In genomic region chr2:129606899-129607298, GRCm38 (mm10) we compare ENCODE assay signal across 30 mouse cellular contexts. TPM values are rescaled to one million over a fixed set of nuclear protein-coding genes. Genes with fewer than 3 reads are reported as not detected.
DNase-seq lines count a peak whose midpoint lies in the region; ATAC-seq and TF ChIP-seq lines count a peak whose summit lies in the region.
"Had no signal": no experiment of that assay in that cellular context is flagged by ENCODE, and none has a peak within 500 bp of the region (broad histone marks: within the 10 kb centered on the region; RNA-seq: fewer than 3 reads in every experiment).

No protein-coding gene starts in this region.

- no peak overlapping the region for H3K4me3 ChIP-seq in cerebellum, adult 2 months (replicated peaks; ENCODE audit: insufficient read depth, low read depth, low read length)
- no peak overlapping the region for H3K4me3 ChIP-seq in midbrain, embryonic 15.5 days
- H3K4me3 ChIP-seq in midbrain, embryonic 13.5 days (replicated peaks): no peak overlapping the region
- H3K4me3 ChIP-seq in heart, embryonic 10.5 days: no peak overlapping the region
- H3K4me3 ChIP-seq: embryonic facial prominence, embryonic 13.5 days; erythroblast, embryonic 14.5 days; gastrocnemius, adult 2 months; heart, embryonic 15.5 days; hindbrain, embryonic 12.5 days; limb, embryonic 12.5 days; liver, embryonic 15.5 days; lung, embryonic 15.5 days; megakaryocyte, embryonic 14.5 days had no signal

- 0 out of 2 replicates have a peak, but pooled peaks have one; percentile 25 for ATAC-seq in midbrain, embryonic 15.5 days (replicated peaks)
- no peak for ATAC-seq in midbrain, embryonic 13.5 days
- ATAC-seq: intestine, embryonic 16.5 days had no signal

- H3K4me2 ChIP-seq in midbrain, embryonic 15.5 days: no peak overlapping the region
- no peak overlapping the region for H3K4me2 ChIP-seq in midbrain, embryonic 13.5 days (replicated peaks)
- H3K4me2 ChIP-seq: embryonic facial prominence, embryonic 13.5 days; heart, embryonic 15.5 days; hindbrain, embryonic 12.5 days; limb, embryonic 12.5 days; liver, embryonic 15.5 days; lung, embryonic 15.5 days had no signal

- no peak for DNase-seq in cerebellum, adult 2 months
- no peak for DNase-seq in cerebellum, adult 9-10 months
- DNase-seq in heart, adult 11 months: peak; percentile 89
- no peak for DNase-seq in heart, postnatal 14 days
- DNase-seq in gastrocnemius, adult 8-10 months (ENCODE audit: low spot score in 2 of 2): no peak
- DNase-seq in heart, embryonic 10.5 days (ENCODE audit: low spot score): no peak
- DNase-seq: adrenal gland, adult 8-10 months; cerebellum, adult 9-11 months; embryo, embryonic 11 days; gastrocnemius, adult 2 months; kidney, adult 8-10 months; kidney, postnatal 4 days; layer of hippocampus, adult 9-11 months; lung, postnatal 36 days; right cerebral cortex, postnatal 4 days; thymus, adult 2 months; thymus, postnatal 36 days had no signal

- intact Hi-C loops in heart, postnatal 14 days (cut with DNase I): no loop called here

- TF ChIP-seq CTCF in cerebellum, adult 2 months (IDR thresholded peaks at IDR 0.05; ENCODE audit: borderline replicate concordance, insufficient read depth, low read depth, low read length): no peak

- peaks cover 5% of the 10 kb centered on the region for H3K36me3 ChIP-seq in midbrain, embryonic 15.5 days (replicated peaks)
- H3K36me3 ChIP-seq in midbrain, embryonic 13.5 days: peaks cover 18% of the 10 kb centered on the region
- peaks cover 23% of the 10 kb centered on the region for H3K36me3 ChIP-seq in heart, embryonic 10.5 days
- H3K36me3 ChIP-seq: lung, embryonic 15.5 days had no signal

- H3K9ac ChIP-seq in midbrain, embryonic 15.5 days: no peak overlapping the region
- H3K9ac ChIP-seq in midbrain, embryonic 13.5 days (replicated peaks): no peak overlapping the region
- H3K9ac ChIP-seq: embryonic facial prominence, embryonic 13.5 days; heart, embryonic 15.5 days; hindbrain, embryonic 12.5 days; limb, embryonic 12.5 days; liver, embryonic 15.5 days; lung, embryonic 15.5 days had no signal

- H3K27ac ChIP-seq in cerebellum, adult 2 months (ENCODE audit: insufficient read depth, low read length): 0 out of 2 replicates have a peak overlapping the region, but pooled peaks have one; percentile 19
- H3K27ac ChIP-seq in midbrain, embryonic 15.5 days: no peak overlapping the region
- no peak overlapping the region for H3K27ac ChIP-seq in midbrain, embryonic 13.5 days
- no peak overlapping the region for H3K27ac ChIP-seq in heart, embryonic 10.5 days
- H3K27ac ChIP-seq: embryonic facial prominence, embryonic 13.5 days; gastrocnemius, adult 2 months; heart, embryonic 15.5 days; hindbrain, embryonic 12.5 days; kidney, postnatal 0 days; limb, embryonic 12.5 days; liver, embryonic 15.5 days; lung, embryonic 15.5 days had no signal

- 53% methylated on average over 2 of the region's 2 CpGs for WGBS in cerebellum, adult 2 months
- 59% methylated on average over 2 of the region's 2 CpGs for WGBS in midbrain, embryonic 15.5 days
- WGBS in midbrain, embryonic 13.5 days: 77% methylated on average over 2 of the region's 2 CpGs
- WGBS in heart, embryonic 10.5 days: 89% methylated on average over 2 of the region's 2 CpGs

- H3K27me3 ChIP-seq in cerebellum, adult 2 months (ENCODE audit: control insufficient read depth, insufficient read depth, low read length): no peaks in the 10 kb centered on the region
- H3K27me3 ChIP-seq in midbrain, embryonic 15.5 days (replicated peaks): no peaks in the 10 kb centered on the region
- H3K27me3 ChIP-seq in midbrain, embryonic 13.5 days: no peaks in the 10 kb centered on the region
- no peaks in the 10 kb centered on the region for H3K27me3 ChIP-seq in heart, embryonic 10.5 days (ENCODE audit: insufficient read depth, poor library complexity, severe bottlenecking)
- H3K27me3 ChIP-seq: CH12.LX; embryonic facial prominence, embryonic 13.5 days; heart, embryonic 15.5 days; hindbrain, embryonic 12.5 days; limb, embryonic 12.5 days; liver, embryonic 15.5 days; lung, embryonic 15.5 days had no signal

- peaks cover 52% of the 10 kb centered on the region for H3K4me1 ChIP-seq in cerebellum, adult 2 months (ENCODE audit: control insufficient read depth, insufficient read depth, low read length)
- H3K4me1 ChIP-seq in midbrain, embryonic 15.5 days: peaks cover 13% of the 10 kb centered on the region
- H3K4me1 ChIP-seq in midbrain, embryonic 13.5 days (replicated peaks): peaks cover 17% of the 10 kb centered on the region
- H3K4me1 ChIP-seq in heart, embryonic 10.5 days: peaks cover 32% of the 10 kb centered on the region
- H3K4me1 ChIP-seq: liver, embryonic 15.5 days; lung, embryonic 15.5 days had no signal

- no peak for TF ChIP-seq POLR2A in cerebellum, adult 2 months (IDR thresholded peaks at IDR 0.05; ENCODE audit: borderline replicate concordance, insufficient read depth, low read length)

- no peaks in the 10 kb centered on the region for H3K9me3 ChIP-seq in midbrain, embryonic 15.5 days
- H3K9me3 ChIP-seq in midbrain, embryonic 13.5 days: no peaks in the 10 kb centered on the region
- no peaks in the 10 kb centered on the region for H3K9me3 ChIP-seq in heart, embryonic 10.5 days
- H3K9me3 ChIP-seq: embryonic facial prominence, embryonic 13.5 days; heart, embryonic 15.5 days; hindbrain, embryonic 12.5 days; limb, embryonic 12.5 days; liver, embryonic 15.5 days; lung, embryonic 15.5 days; megakaryocyte, embryonic 14.5 days had no signal

RNA-seq across cellular contexts. Expression of gene Sirpa, which starts 14.3 kb away (rescaled TPM):
- 235 and 254 TPM in 2 replicates for polyA plus RNA-seq in cerebellum, adult 2 months (2012; rRNA removed)
- total RNA-seq in heart, postnatal 14 days (2021): 10 to 100 TPM; 27.1 to 28.7 TPM
- polyA plus RNA-seq in midbrain, embryonic 15.5 days (2015; fragmentation: Nextera tagmentation; extraction: Ambion mirVana): 39.5 and 40.5 TPM in 2 replicates
- 19.1 and 21.0 TPM in 2 replicates for polyA plus RNA-seq in midbrain, embryonic 13.5 days (2015; fragmentation: Nextera tagmentation; extraction: Ambion mirVana)
- 1 to 10 TPM; 4.0 to 9.7 (median 5.3) TPM for total RNA-seq in gastrocnemius, adult 8-10 months (2022)
- polyA plus RNA-seq in heart, embryonic 10.5 days (2016; fragmentation: Nextera tagmentation; extraction: Ambion mirVana): 11.0 and 12.8 TPM in 2 replicates
